Mouse (Mus musculus): ENCODE measurements around the gene Shc3. TPM values are rescaled to one million over a fixed set of nuclear protein-coding genes. Genes with fewer than 3 reads are reported as not detected.

Shc3 gene
- polyA plus RNA-seq, 1 experiment = 0.25 TPM

GRCm38 (mm10) chr13:51600169-51600568 lies 30.9 kb upstream of the Shc3 start:
- no peak for TF ChIP-seq EP300 (IDR thresholded peaks at IDR 0.05; ENCODE audit: insufficient read depth, low read depth, low read length)
- no peak for TF ChIP-seq CTCF (IDR thresholded peaks at IDR 0.05; ENCODE audit: low read depth, low read length)
- TF ChIP-seq POLR2A (IDR thresholded peaks at IDR 0.05; ENCODE audit: insufficient read depth, low read length) = no peak
- no peak overlapping the region for H3K4me3 ChIP-seq (ENCODE audit: low read depth, low read length)
- no peaks in the 10 kb centered on the region for H3K27me3 ChIP-seq (ENCODE audit: control insufficient read depth, insufficient read depth, low read length, poor library complexity, severe bottlenecking)
- H3K9ac ChIP-seq (ENCODE audit: low read depth, poor library complexity, severe bottlenecking) = no peak overlapping the region
- no peak overlapping the region for H3K27ac ChIP-seq (ENCODE audit: insufficient read depth, low read length)
- no peaks in the 10 kb centered on the region for H3K9me3 ChIP-seq (replicated peaks; ENCODE audit: control insufficient read depth, insufficient read depth, low read length, poor library complexity, severe bottlenecking)
- H3K36me3 ChIP-seq (ENCODE audit: control insufficient read depth, insufficient read depth, low read length, poor library complexity, severe bottlenecking) = no peaks in the 10 kb centered on the region
- peaks cover 2% of the 10 kb centered on the region for H3K4me1 ChIP-seq (ENCODE audit: control insufficient read depth, insufficient read depth, low read length)

- H3K9ac ChIP-seq (ENCODE audit: low read depth, poor library complexity, severe bottlenecking) = no peak overlapping the region
- H3K9me3 ChIP-seq (replicated peaks; ENCODE audit: control insufficient read depth, insufficient read depth, low read length, poor library complexity, severe bottlenecking) = no peaks in the 10 kb centered on the region
- no peak overlapping the region for H3K4me3 ChIP-seq (ENCODE audit: low read depth, low read length)
Measured at GRCm38 (mm10) chr13:51598063-51598462, 28.8 kb upstream of the Shc3 start.

GRCm38 (mm10) chr13:51595404-51595803 lies 26.2 kb upstream of the Shc3 start:
- Histone ChIP-seq H3K9me3 (replicated peaks; ENCODE audit: control insufficient read depth, insufficient read depth, low read length, poor library complexity, severe bottlenecking) (no peaks in the 10 kb centered on the region), H3K36me3 (ENCODE audit: control insufficient read depth, insufficient read depth, low read length, poor library complexity, severe bottlenecking) (no peaks in the 10 kb centered on the region), H3K9ac (ENCODE audit: low read depth, poor library complexity, severe bottlenecking) (no peak overlapping the region), H3K4me3 (ENCODE audit: low read depth, low read length) (peak overlapping the region; percentile 33; the same call in 1 of the 2 replicates), H3K4me1 (ENCODE audit: control insufficient read depth, insufficient read depth, low read length) (no peaks in the 10 kb centered on the region), H3K27ac (ENCODE audit: insufficient read depth, low read length) (no peak overlapping the region), H3K27me3 (ENCODE audit: control insufficient read depth, insufficient read depth, low read length, poor library complexity, severe bottlenecking) (no peaks in the 10 kb centered on the region)
- TF ChIP-seq EP300 (IDR thresholded peaks at IDR 0.05; ENCODE audit: insufficient read depth, low read depth, low read length) (no peak), CTCF (IDR thresholded peaks at IDR 0.05; ENCODE audit: low read depth, low read length) (no peak), POLR2A (IDR thresholded peaks at IDR 0.05; ENCODE audit: insufficient read depth, low read length) (no peak)

More at GRCm38 (mm10) chr13:51598063-51598462, 28.8 kb upstream of the Shc3 start:
- TF ChIP-seq POLR2A (IDR thresholded peaks at IDR 0.05; ENCODE audit: insufficient read depth, low read length) = no peak
- Histone ChIP-seq H3K27me3 (ENCODE audit: control insufficient read depth, insufficient read depth, low read length, poor library complexity, severe bottlenecking) (no peaks in the 10 kb centered on the region), H3K4me1 (ENCODE audit: control insufficient read depth, insufficient read depth, low read length) (no peaks in the 10 kb centered on the region), H3K27ac (ENCODE audit: insufficient read depth, low read length) (no peak overlapping the region), H3K36me3 (ENCODE audit: control insufficient read depth, insufficient read depth, low read length, poor library complexity, severe bottlenecking) (no peaks in the 10 kb centered on the region)

- H3K27ac ChIP-seq (ENCODE audit: insufficient read depth, low read length) = no peak overlapping the region
- H3K27me3 ChIP-seq (ENCODE audit: control insufficient read depth, insufficient read depth, low read length, poor library complexity, severe bottlenecking) = no peaks in the 10 kb centered on the region
- no peak for TF ChIP-seq CTCF (IDR thresholded peaks at IDR 0.05; ENCODE audit: low read depth, low read length)
- no peak for TF ChIP-seq POLR2A (IDR thresholded peaks at IDR 0.05; ENCODE audit: insufficient read depth, low read length)
- TF ChIP-seq EP300 (IDR thresholded peaks at IDR 0.05; ENCODE audit: insufficient read depth, low read depth, low read length) = no peak
- H3K9me3 ChIP-seq (replicated peaks; ENCODE audit: control insufficient read depth, insufficient read depth, low read length, poor library complexity, severe bottlenecking) = no peaks in the 10 kb centered on the region
- peak overlapping the region; percentile 63 for H3K4me3 ChIP-seq (ENCODE audit: low read depth, low read length)
- peak overlapping the region; percentile 0; the same call in 1 of the 2 replicates for H3K9ac ChIP-seq (ENCODE audit: low read depth, poor library complexity, severe bottlenecking)
- no peaks in the 10 kb centered on the region for H3K36me3 ChIP-seq (ENCODE audit: control insufficient read depth, insufficient read depth, low read length, poor library complexity, severe bottlenecking)
- H3K4me1 ChIP-seq (ENCODE audit: control insufficient read depth, insufficient read depth, low read length) = no peaks in the 10 kb centered on the region
Measured at GRCm38 (mm10) chr13:51594656-51595311, 25.6 kb upstream of the Shc3 start.

- Histone ChIP-seq H3K27ac (ENCODE audit: insufficient read depth, low read length) (no peak overlapping the region), H3K4me3 (ENCODE audit: low read depth, low read length) (no peak overlapping the region), H3K9me3 (replicated peaks; ENCODE audit: control insufficient read depth, insufficient read depth, low read length, poor library complexity, severe bottlenecking) (peaks cover 5% of the 10 kb centered on the region; the same call in 1 of the 2 replicates), H3K27me3 (ENCODE audit: control insufficient read depth, insufficient read depth, low read length, poor library complexity, severe bottlenecking) (no peaks in the 10 kb centered on the region), H3K4me1 (ENCODE audit: control insufficient read depth, insufficient read depth, low read length) (no peaks in the 10 kb centered on the region), H3K9ac (ENCODE audit: low read depth, poor library complexity, severe bottlenecking) (no peak overlapping the region), H3K36me3 (ENCODE audit: control insufficient read depth, insufficient read depth, low read length, poor library complexity, severe bottlenecking) (no peaks in the 10 kb centered on the region)
- no peak for TF ChIP-seq CTCF (IDR thresholded peaks at IDR 0.05; ENCODE audit: low read depth, low read length)
- TF ChIP-seq POLR2A (IDR thresholded peaks at IDR 0.05; ENCODE audit: insufficient read depth, low read length) = no peak
Measured at GRCm38 (mm10) chr13:51588005-51588404, 18.8 kb upstream of the Shc3 start.

- Histone ChIP-seq H3K4me3 (ENCODE audit: low read depth, low read length) (no peak overlapping the region), H3K36me3 (ENCODE audit: control insufficient read depth, insufficient read depth, low read length, poor library complexity, severe bottlenecking) (no peaks in the 10 kb centered on the region), H3K9ac (ENCODE audit: low read depth, poor library complexity, severe bottlenecking) (no peak overlapping the region), H3K9me3 (replicated peaks; ENCODE audit: control insufficient read depth, insufficient read depth, low read length, poor library complexity, severe bottlenecking) (peaks cover 5% of the 10 kb centered on the region; the same call in 1 of the 2 replicates), H3K27me3 (ENCODE audit: control insufficient read depth, insufficient read depth, low read length, poor library complexity, severe bottlenecking) (no peaks in the 10 kb centered on the region), H3K27ac (ENCODE audit: insufficient read depth, low read length) (no peak overlapping the region), H3K4me1 (ENCODE audit: control insufficient read depth, insufficient read depth, low read length) (no peaks in the 10 kb centered on the region)
- TF ChIP-seq EP300 (IDR thresholded peaks at IDR 0.05; ENCODE audit: insufficient read depth, low read depth, low read length) (no peak), POLR2A (IDR thresholded peaks at IDR 0.05; ENCODE audit: insufficient read depth, low read length) (no peak), CTCF (IDR thresholded peaks at IDR 0.05; ENCODE audit: low read depth, low read length) (no peak)
Measured at GRCm38 (mm10) chr13:51582204-51582603, 13.0 kb upstream of the Shc3 start.

Data from ES-Bruce4 (cell line).